Mouse (Mus musculus): ENCODE data around the gene Trak1.

GRCm38 (mm10) chr9:121310501-121310900 lies 13.2 kb downstream of the Trak1 start:
- no peak for TF ChIP-seq CHD2 (IDR thresholded peaks at IDR 0.05; ENCODE audit: low read depth, low read length)
- no peak for TF ChIP-seq ZC3H11A (IDR thresholded peaks at IDR 0.05; ENCODE audit: borderline replicate concordance, low read depth, low read length)
- TF ChIP-seq ZNF384 (IDR thresholded peaks at IDR 0.05; ENCODE audit: low read depth, low read length), result no peak

Measured in ES-E14 (cell line).